Mouse (Mus musculus): ENCODE measurements around the gene Atp1a1. TPM values are rescaled to one million over a fixed set of nuclear protein-coding genes. Genes with fewer than 3 reads are reported as not detected.

Gene Atp1a1
- polyA plus RNA-seq, 1 experiment from 2014 or later = 50.9 TPM

- no peak overlapping the region for H3K4me3 ChIP-seq
- H3K27me3 ChIP-seq = peaks cover 16% of the 10 kb centered on the region
- no peak overlapping the region for H3K27ac ChIP-seq (replicated peaks)
- H3K4me2 ChIP-seq (replicated peaks) = no peak overlapping the region
- H3K36me3 ChIP-seq = no peaks in the 10 kb centered on the region
- H3K9ac ChIP-seq (replicated peaks) = no peak overlapping the region
- ATAC-seq (ENCODE audit: low FRiP score, low read depth) = no peak
- WGBS = 77% methylated on average over 7 of the region's 7 CpGs
- no peaks in the 10 kb centered on the region for H3K9me3 ChIP-seq
- peaks cover 22% of the 10 kb centered on the region for H3K4me1 ChIP-seq
These were observed 2.5 kb upstream of the Atp1a1 start for GRCm38 (mm10) chr3:101606861-101607455.

GRCm38 (mm10) chr3:101605721-101606120 lies 1.2 kb upstream of the Atp1a1 start:
- ATAC-seq (ENCODE audit: low FRiP score, low read depth) = no peak

GRCm38 (mm10) chr3:101605291-101605690 lies 807 bp upstream of the Atp1a1 start:
- H3K9ac ChIP-seq (replicated peaks) = no peak overlapping the region
- peaks cover 16% of the 10 kb centered on the region for H3K27me3 ChIP-seq
- H3K4me2 ChIP-seq (replicated peaks) = peak overlapping the region; percentile 75
- peaks cover 31% of the 10 kb centered on the region for H3K4me1 ChIP-seq
- 18% methylated on average over 5 of the region's 5 CpGs for WGBS
- no peak for ATAC-seq (ENCODE audit: low FRiP score, low read depth)
- no peaks in the 10 kb centered on the region for H3K36me3 ChIP-seq
- no peaks in the 10 kb centered on the region for H3K9me3 ChIP-seq
- H3K27ac ChIP-seq (replicated peaks) = no peak overlapping the region
- peak overlapping the region; percentile 87 for H3K4me3 ChIP-seq

More at GRCm38 (mm10) chr3:101605721-101606120, 1.2 kb upstream of the Atp1a1 start:
- Histone ChIP-seq H3K9me3 (no peaks in the 10 kb centered on the region), H3K4me2 (replicated peaks) (no peak overlapping the region), H3K27ac (replicated peaks) (no peak overlapping the region), H3K4me3 (no peak overlapping the region), H3K27me3 (peaks cover 16% of the 10 kb centered on the region), H3K4me1 (peaks cover 27% of the 10 kb centered on the region), H3K9ac (replicated peaks) (no peak overlapping the region), H3K36me3 (no peaks in the 10 kb centered on the region)
- 79% methylated on average over 2 of the region's 2 CpGs for WGBS

- no peaks in the 10 kb centered on the region for H3K9me3 ChIP-seq
- peaks cover 44% of the 10 kb centered on the region for H3K4me1 ChIP-seq
These were observed 579 bp downstream of the Atp1a1 start for GRCm38 (mm10) chr3:101603661-101604549.

GRCm38 (mm10) chr3:101603194-101603593 lies 1.3 kb downstream of the Atp1a1 start:
- no peak for ATAC-seq (ENCODE audit: low FRiP score, low read depth)
- WGBS = 35% methylated on average over 7 of the region's 7 CpGs
- Histone ChIP-seq H3K4me2 (replicated peaks) (peak overlapping the region; percentile 75), H3K4me3 (peak overlapping the region; percentile 87), H3K36me3 (no peaks in the 10 kb centered on the region), H3K27me3 (peaks cover 26% of the 10 kb centered on the region), H3K4me1 (peaks cover 51% of the 10 kb centered on the region), H3K9me3 (no peaks in the 10 kb centered on the region), H3K27ac (replicated peaks) (peak overlapping the region; percentile 97; the same call in 1 of the 2 replicates), H3K9ac (replicated peaks) (peak overlapping the region; percentile 90)

More at GRCm38 (mm10) chr3:101603661-101604549, 579 bp downstream of the Atp1a1 start:
- H3K4me3 ChIP-seq = peak overlapping the region; percentile 87
- H3K27me3 ChIP-seq = peaks cover 20% of the 10 kb centered on the region
- under 1% methylated on average over 51 of the region's 68 CpGs for WGBS
- H3K4me2 ChIP-seq (replicated peaks) = peak overlapping the region; percentile 75
- H3K27ac ChIP-seq (replicated peaks) = peak overlapping the region; percentile 97
- H3K36me3 ChIP-seq = no peaks in the 10 kb centered on the region
- peak; percentile 81 for ATAC-seq (ENCODE audit: low FRiP score, low read depth)
- peak overlapping the region; percentile 90 for H3K9ac ChIP-seq (replicated peaks)

DNA sequence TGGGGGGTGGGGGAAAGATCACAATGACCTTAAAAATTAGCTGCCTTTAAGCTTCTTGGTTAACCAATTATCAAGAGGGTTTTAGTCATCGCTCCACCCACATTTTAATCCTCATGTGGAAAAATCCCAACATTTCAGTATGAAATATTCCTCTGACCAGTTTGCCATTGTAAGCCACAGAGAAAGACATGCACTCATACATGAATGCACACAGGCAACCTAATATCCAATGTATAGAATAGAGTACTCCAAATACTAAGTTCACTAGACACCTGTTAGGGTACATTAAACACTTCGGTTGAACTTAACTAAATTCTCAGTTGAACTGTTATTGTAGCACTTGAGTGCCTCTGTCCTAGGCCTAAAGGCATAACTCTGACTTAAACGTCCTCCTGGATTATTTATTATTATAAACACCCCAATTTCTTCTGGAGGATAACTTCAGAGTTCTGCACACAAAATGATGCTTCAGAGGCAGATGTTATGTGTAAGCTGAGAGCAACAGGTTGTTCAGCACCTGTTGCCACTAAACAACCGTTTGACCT lies 1.9 kb downstream of the Atp1a1 start:
- Histone ChIP-seq H3K4me1 (peaks cover 56% of the 10 kb centered on the region), H3K9ac (replicated peaks) (no peak overlapping the region)

GRCm38 (mm10) chr3:101601687-101602086 lies 2.8 kb downstream of the Atp1a1 start:
- Histone ChIP-seq H3K4me2 (replicated peaks) (peak overlapping the region; percentile 14), H3K9ac (replicated peaks) (no peak overlapping the region), H3K36me3 (no peaks in the 10 kb centered on the region), H3K27me3 (peaks cover 27% of the 10 kb centered on the region), H3K4me1 (peaks cover 64% of the 10 kb centered on the region), H3K4me3 (no peak overlapping the region), H3K9me3 (no peaks in the 10 kb centered on the region), H3K27ac (replicated peaks) (no peak overlapping the region)
- ATAC-seq (ENCODE audit: low FRiP score, low read depth) = no peak
- WGBS = 52% methylated on average over 4 of the region's 4 CpGs

More for the DNA sequence above, 1.9 kb downstream of the Atp1a1 start:
- Histone ChIP-seq H3K27me3 (peaks cover 30% of the 10 kb centered on the region), H3K4me2 (replicated peaks) (peak overlapping the region; percentile 75), H3K27ac (replicated peaks) (no peak overlapping the region), H3K9me3 (no peaks in the 10 kb centered on the region), H3K4me3 (peak overlapping the region; percentile 87), H3K36me3 (no peaks in the 10 kb centered on the region)
- ATAC-seq (ENCODE audit: low FRiP score, low read depth) = no peak
- 76% methylated on average over 4 of the region's 4 CpGs for WGBS

GRCm38 (mm10) chr3:101601003-101601525 lies 3.4 kb downstream of the Atp1a1 start:
- H3K4me3 ChIP-seq = no peak overlapping the region
- H3K27ac ChIP-seq (replicated peaks) = 0 out of 2 replicates have a peak overlapping the region, but pooled peaks have one; percentile 8
- H3K36me3 ChIP-seq = no peaks in the 10 kb centered on the region
- peak overlapping the region; percentile 27 for H3K4me2 ChIP-seq (replicated peaks)
- no peak for ATAC-seq (ENCODE audit: low FRiP score, low read depth)
- H3K9me3 ChIP-seq = no peaks in the 10 kb centered on the region
- WGBS = 57% methylated on average over 8 of the region's 8 CpGs
- H3K4me1 ChIP-seq = peaks cover 70% of the 10 kb centered on the region
- H3K9ac ChIP-seq (replicated peaks) = 0 out of 2 replicates have a peak overlapping the region, but pooled peaks have one; percentile 15
- peaks cover 28% of the 10 kb centered on the region for H3K27me3 ChIP-seq

GRCm38 (mm10) chr3:101599920-101600741 lies 4.4 kb downstream of the Atp1a1 start:
- Histone ChIP-seq H3K9me3 (no peaks in the 10 kb centered on the region), H3K4me2 (replicated peaks) (peak overlapping the region; percentile 27), H3K9ac (replicated peaks) (0 out of 2 replicates have a peak overlapping the region, but pooled peaks have one; percentile 17), H3K4me3 (no peak overlapping the region), H3K27ac (replicated peaks) (0 out of 2 replicates have a peak overlapping the region, but pooled peaks have one; percentile 8), H3K4me1 (peaks cover 73% of the 10 kb centered on the region), H3K36me3 (no peaks in the 10 kb centered on the region; the same call in 1 of the 2 replicates), H3K27me3 (peaks cover 27% of the 10 kb centered on the region; the same call in 1 of the 2 replicates)
- ATAC-seq (ENCODE audit: low FRiP score, low read depth) = no peak
- 29% methylated on average over 4 of the region's 4 CpGs for WGBS

- Histone ChIP-seq H3K4me2 (replicated peaks) (0 out of 2 replicates have a peak overlapping the region, but pooled peaks have one; percentile 9), H3K27ac (replicated peaks) (0 out of 2 replicates have a peak overlapping the region, but pooled peaks have one; percentile 8), H3K4me3 (no peak overlapping the region), H3K9ac (replicated peaks) (0 out of 2 replicates have a peak overlapping the region, but pooled peaks have one; percentile 17), H3K36me3 (no peaks in the 10 kb centered on the region; the same call in 1 of the 2 replicates), H3K9me3 (no peaks in the 10 kb centered on the region), H3K4me1 (peaks cover 73% of the 10 kb centered on the region), H3K27me3 (peaks cover 31% of the 10 kb centered on the region; the same call in 1 of the 2 replicates)
- ATAC-seq (ENCODE audit: low FRiP score, low read depth) = no peak
- 71% methylated on average over 8 of the region's 8 CpGs for WGBS
These were observed 5.1 kb downstream of the Atp1a1 start for GRCm38 (mm10) chr3:101599191-101599919.

All from midbrain, embryonic 12.5 days (tissue).